Mouse (Mus musculus) lung, postnatal 0 days (tissue): ENCODE results near the gene Gimap7. TPM values are rescaled to one million over a fixed set of nuclear protein-coding genes. Genes with fewer than 3 reads are reported as not detected.
A peak's percentile ranks its signal among the peaks of the same experiment; 100 is the strongest.

Experiments
- ATAC-seq: fragments of 200-750 bp; cut with Nextera tagmentation; 2 replicates; pipeline ENCODE4 v1.8.0; 2017; ENCODE audit warnings: moderate library complexity
- DNase-seq: peaks from one replicate; pipeline ENCODE4 v3.0.0-alpha.2; 2016; ENCODE audit warnings: low spot score
- H3K27ac ChIP-seq: fragments of 300-500 bp; sonication (generic); 2 replicates; pipeline ENCODE4 v1.5.1; 2014; ENCODE audit warnings: antibody characterized with exemption, mild to moderate bottlenecking, low read length, mixed read lengths
- H3K27me3 ChIP-seq: fragments of 300-500 bp; sonication (generic); replicated peaks from 2 replicates; pipeline ENCODE4 v1.6.1; 2014; ENCODE audit warnings: low read length, mixed read lengths; ENCODE audit not compliant: insufficient read depth
- H3K36me3 ChIP-seq: fragments of 300-500 bp; sonication (generic); 2 replicates; pipeline ENCODE4 v1.6.1; 2014; ENCODE audit warnings: low read length, mixed read lengths; ENCODE audit not compliant: insufficient read depth
- H3K4me1 ChIP-seq: fragments of 300-500 bp; sonication (generic); 2 replicates; pipeline ENCODE4 v1.6.1; 2014; ENCODE audit warnings: antibody characterized with exemption, low read depth, low read length, mixed read lengths; ENCODE audit not compliant: insufficient read depth
- H3K4me2 ChIP-seq: fragments of 300-500 bp; sonication (generic); replicated peaks from 2 replicates; pipeline ENCODE4 v1.6.1; 2014; ENCODE audit warnings: low read depth, mild to moderate bottlenecking, low read length, moderate library complexity, mixed read lengths
- H3K4me3 ChIP-seq: fragments of 300-500 bp; sonication (generic); 2 replicates; pipeline ENCODE4 v1.5.1; 2014; ENCODE audit warnings: low read depth, low read length
- H3K9ac ChIP-seq: fragments of 300-500 bp; sonication (generic); replicated peaks from 2 replicates; pipeline ENCODE4 v1.6.1; 2014; ENCODE audit warnings: low read depth, mild to moderate bottlenecking
- H3K9me3 ChIP-seq: fragments of 300-500 bp; sonication (generic); 2 replicates; pipeline ENCODE4 v1.6.1; 2016; ENCODE audit warnings: low read length, mixed read lengths
- CTCF ChIP-seq: IDR thresholded peaks from 2 replicates; pipeline ENCODE4 v1.5.1; 2016; ENCODE audit warnings: antibody characterized with exemption, mild to moderate bottlenecking
- EP300 ChIP-seq: IDR thresholded peaks from 2 replicates; pipeline ENCODE4 v1.6.1; 2016; ENCODE audit warnings: antibody characterized with exemption, mild to moderate bottlenecking, control low read depth
- WGBS: fragments of 180-500 bp; shearing (Covaris S2); extraction: QIAGEN DNeasy Blood & Tissue Kit; methylation state at CpG from one replicate; pipeline ENCODE4 v1.1.7; 2014; 5-methylcytosine and 5-hydroxymethylcytosine counted together
- polyA plus RNA-seq: library from polyadenylated mRNA; unstranded; fragments of >200 nt; fragmentation: Nextera tagmentation; extraction: Ambion mirVana; gene quantifications from 2 replicates; pipeline ENCODE4 v1.2.1, GENCODE M21; 2015

Gene Gimap7
- polyA plus RNA-seq, 1 experiment from 2014 or later: 0.14 TPM

DNA sequence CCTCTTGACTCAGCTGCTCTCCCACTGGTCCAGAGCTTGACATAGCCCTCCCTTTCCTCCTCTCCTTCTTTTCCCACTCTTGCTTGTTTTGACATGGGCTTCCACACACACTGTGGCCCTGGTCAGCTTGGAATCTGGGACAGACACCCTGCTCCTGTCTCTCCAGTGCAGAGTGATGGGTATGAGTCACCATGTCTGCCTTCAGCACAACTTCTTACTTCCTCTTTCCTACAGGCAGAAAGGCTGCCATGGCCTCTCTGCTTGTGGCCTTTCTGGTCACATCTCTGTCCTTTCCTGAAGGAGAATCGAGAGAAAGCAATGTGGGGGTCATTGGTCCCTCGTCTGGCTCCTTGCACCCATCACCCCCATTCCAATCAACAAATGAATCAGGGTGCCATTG, 31.3 kb upstream of the Gimap7 start:
- WGBS: 61% methylated on average over 2 of the region's 2 CpGs
- TF ChIP-seq EP300: no peak
- no peak for TF ChIP-seq CTCF
- Histone ChIP-seq H3K4me1 (no peaks in the 10 kb centered on the region), H3K27me3 (no peaks in the 10 kb centered on the region), H3K4me2 (peak overlapping the region; percentile 19; the same call in 1 of the 2 replicates), H3K9me3 (no peaks in the 10 kb centered on the region), H3K9ac (no peak overlapping the region), H3K36me3 (no peaks in the 10 kb centered on the region), H3K27ac (peak overlapping the region; percentile 9; the same call in 1 of the 2 replicates), H3K4me3 (no peak overlapping the region)
- ATAC-seq: peak; percentile 53
- DNase-seq: no peak

DNA sequence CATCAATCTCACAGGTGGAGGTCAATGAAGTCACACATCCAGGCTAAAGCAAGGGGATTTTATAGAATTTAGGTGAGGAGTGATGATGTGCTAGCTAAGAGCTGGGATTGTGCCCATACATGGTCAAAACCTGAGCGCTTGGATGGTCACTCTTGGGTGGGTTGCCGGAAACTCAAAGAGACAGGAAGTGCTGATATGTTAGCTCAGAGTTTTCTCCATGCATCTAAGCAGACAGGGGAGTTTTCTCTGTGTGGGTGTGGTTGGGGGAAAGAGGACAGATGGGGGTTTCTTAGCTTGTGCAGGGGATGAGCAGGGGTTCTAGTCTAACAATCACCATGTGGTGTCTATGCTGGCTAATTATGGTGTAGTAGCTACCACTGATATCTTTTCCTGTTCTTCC, 29.1 kb upstream of the Gimap7 start:
- Histone ChIP-seq H3K4me1 (no peaks in the 10 kb centered on the region), H3K9me3 (no peaks in the 10 kb centered on the region), H3K4me3 (no peak overlapping the region), H3K4me2 (no peak overlapping the region), H3K36me3 (no peaks in the 10 kb centered on the region), H3K27ac (no peak overlapping the region), H3K27me3 (no peaks in the 10 kb centered on the region), H3K9ac (no peak overlapping the region)
- 65% methylated on average over 2 of the region's 2 CpGs for whole genome bisulfite sequencing
- no peak for DNase-seq
- TF ChIP-seq EP300: no peak
- no peak for TF ChIP-seq CTCF
- peak; percentile 28 for ATAC-seq

DNA sequence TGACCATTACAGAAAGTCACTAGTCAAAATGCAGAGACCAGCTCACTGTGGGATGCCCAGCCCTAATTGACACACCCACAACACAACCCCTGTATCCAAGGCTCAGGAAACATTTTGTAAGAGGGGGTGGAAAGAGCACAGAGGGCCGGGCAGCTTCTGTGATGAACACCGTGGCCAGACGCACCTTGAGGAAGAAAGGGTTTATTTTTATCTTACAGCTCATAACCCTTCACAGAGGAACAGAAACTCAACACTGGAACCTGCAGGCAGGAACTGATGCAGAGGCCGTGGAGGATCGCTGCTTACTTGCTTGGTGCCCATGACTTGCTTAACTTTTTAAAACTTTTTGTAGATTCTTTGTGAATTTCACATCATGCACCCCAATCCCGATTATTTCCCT, 25.5 kb upstream of the Gimap7 start:
- ATAC-seq (no peak), DNase-seq (no peak)
- no peaks in the 10 kb centered on the region for H3K27me3 ChIP-seq
- no peaks in the 10 kb centered on the region for H3K4me1 ChIP-seq
- H3K9ac ChIP-seq: no peak overlapping the region
- H3K36me3 ChIP-seq: no peaks in the 10 kb centered on the region
- no peak overlapping the region for H3K4me2 ChIP-seq
- no peaks in the 10 kb centered on the region for H3K9me3 ChIP-seq
- no peak overlapping the region for H3K4me3 ChIP-seq
- WGBS: 66% methylated on average over 6 of the region's 6 CpGs
- TF ChIP-seq EP300 (no peak), CTCF (no peak)
- H3K27ac ChIP-seq: no peak overlapping the region

DNA sequence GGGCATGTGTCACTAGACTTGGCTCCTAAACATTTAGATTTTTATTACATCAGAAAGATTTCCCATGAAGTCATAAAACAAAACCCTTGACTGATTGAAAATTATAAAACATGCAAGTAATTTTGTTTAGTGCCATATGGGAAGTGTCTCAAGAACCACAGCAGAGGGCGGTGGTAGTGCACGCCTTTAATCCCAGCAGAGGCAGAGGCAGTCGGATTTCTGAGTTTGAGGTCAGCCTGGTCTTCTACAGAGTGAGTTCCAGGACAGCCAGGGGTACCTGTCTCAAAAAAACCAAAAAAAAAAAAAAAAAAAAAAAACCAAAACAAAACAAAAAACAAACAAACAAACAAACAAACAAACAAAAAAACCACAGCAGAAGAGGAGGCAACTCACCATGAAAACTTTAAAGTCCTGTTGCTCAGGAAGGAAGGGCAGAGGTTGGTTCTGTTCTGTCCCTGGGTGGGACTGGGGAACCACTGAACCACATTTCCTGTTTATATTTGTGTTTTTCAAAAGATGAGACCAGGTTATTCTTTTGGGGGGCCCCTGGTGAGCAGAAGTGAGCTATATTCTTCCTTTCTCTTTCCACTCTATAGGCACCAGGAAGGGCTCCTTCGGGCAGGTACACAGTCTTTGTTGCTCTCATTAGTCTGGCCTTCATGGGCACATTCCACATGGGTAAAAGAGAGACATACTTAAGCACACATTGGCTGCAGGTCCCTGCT, 21.4 kb upstream of the Gimap7 start:
- Histone ChIP-seq H3K4me2 (no peak overlapping the region), H3K4me1 (0 out of 2 replicates have a peak, but pooled peaks cover 4% of the 10 kb centered on the region), H3K9ac (no peak overlapping the region), H3K4me3 (no peak overlapping the region), H3K27ac (peak overlapping the region; percentile 73), H3K27me3 (no peaks in the 10 kb centered on the region), H3K36me3 (no peaks in the 10 kb centered on the region), H3K9me3 (no peaks in the 10 kb centered on the region)
- DNase-seq (no peak), ATAC-seq (no peak)
- WGBS: 71% methylated on average over 4 of the region's 4 CpGs
- TF ChIP-seq EP300: no peak
- no peak for TF ChIP-seq CTCF

DNA sequence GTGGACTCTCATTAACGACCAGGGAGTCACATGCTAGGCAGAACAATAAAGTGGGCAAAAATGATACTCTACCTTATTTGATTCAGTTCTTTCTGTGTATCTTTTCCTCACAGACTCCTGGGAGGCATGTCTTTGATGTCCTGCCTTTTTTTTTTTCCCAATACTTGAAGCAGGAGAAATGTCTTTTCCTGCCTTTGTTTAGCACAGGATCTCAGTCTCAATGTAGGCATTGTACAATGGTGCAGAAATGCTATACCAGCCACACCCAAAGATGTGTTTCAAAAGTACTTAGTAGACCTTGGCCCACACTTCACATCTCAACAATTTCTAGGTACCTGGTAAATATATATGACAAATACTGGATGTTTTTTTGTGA, 20.9 kb upstream of the Gimap7 start:
- peak; percentile 36 for ATAC-seq
- peak; percentile 53 for DNase-seq
- H3K4me3 ChIP-seq: no peak overlapping the region
- TF ChIP-seq CTCF: no peak
- peak; percentile 57 for TF ChIP-seq EP300
- WGBS: 11% methylated on average over 1 of the region's 1 CpGs
- no peak overlapping the region for H3K9ac ChIP-seq
- H3K4me1 ChIP-seq: 0 out of 2 replicates have a peak, but pooled peaks cover 4% of the 10 kb centered on the region
- H3K9me3 ChIP-seq: no peaks in the 10 kb centered on the region
- H3K4me2 ChIP-seq: no peak overlapping the region
- no peaks in the 10 kb centered on the region for H3K36me3 ChIP-seq
- H3K27ac ChIP-seq: peak overlapping the region; percentile 73
- H3K27me3 ChIP-seq: no peaks in the 10 kb centered on the region

DNA sequence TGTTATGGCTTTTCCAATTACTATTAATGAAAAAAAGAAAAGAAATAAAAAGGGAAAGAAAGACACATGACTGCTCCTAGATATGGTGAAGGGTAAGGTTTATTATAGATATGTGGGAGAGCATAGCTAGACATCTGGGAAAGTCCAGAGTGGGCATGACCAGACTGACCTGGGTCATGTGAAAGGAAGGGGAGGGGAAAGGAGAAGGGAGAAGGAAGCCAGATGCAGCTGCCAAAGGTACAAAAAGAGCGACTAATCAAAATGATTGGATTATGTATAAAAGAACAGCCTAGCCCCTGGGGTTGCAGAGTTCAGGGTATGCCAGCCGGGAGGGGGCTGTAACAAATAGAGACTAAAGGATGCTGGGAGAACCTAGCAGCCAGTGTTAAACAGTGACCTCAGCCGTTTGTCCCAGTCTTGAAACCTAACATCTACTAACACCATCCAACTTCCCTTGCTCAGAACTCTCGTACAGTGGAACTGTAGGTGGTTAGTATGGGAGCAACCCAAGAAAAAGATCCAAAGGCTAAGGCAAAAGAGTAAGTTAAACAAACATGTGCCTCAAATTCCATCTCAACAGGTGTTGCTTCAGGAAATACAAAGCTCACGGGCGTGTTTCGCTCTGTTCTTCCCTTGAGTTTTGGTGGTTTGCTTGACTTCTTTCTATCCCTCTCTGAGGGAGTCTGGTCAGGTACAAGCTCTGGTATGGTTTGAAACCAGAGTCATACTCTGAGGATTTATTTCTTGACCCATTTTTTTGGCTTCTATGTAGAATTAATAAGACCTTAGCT, 20.2 kb upstream of the Gimap7 start:
- 67% methylated on average over 7 of the region's 7 CpGs for WGBS
- H3K4me1 ChIP-seq: 0 out of 2 replicates have a peak, but pooled peaks cover 4% of the 10 kb centered on the region
- ATAC-seq (no peak), DNase-seq (no peak)
- no peaks in the 10 kb centered on the region for H3K9me3 ChIP-seq
- no peaks in the 10 kb centered on the region for H3K27me3 ChIP-seq
- H3K27ac ChIP-seq: peak overlapping the region; percentile 65
- no peaks in the 10 kb centered on the region for H3K36me3 ChIP-seq
- TF ChIP-seq CTCF: no peak
- no peak for TF ChIP-seq EP300
- H3K4me3 ChIP-seq: no peak overlapping the region
- no peak overlapping the region for H3K4me2 ChIP-seq
- no peak overlapping the region for H3K9ac ChIP-seq
